Mouse (Mus musculus) lung, postnatal 14 days (tissue): ENCODE measurements around the gene Mgat3.
A peak's percentile ranks its signal among the peaks of the same experiment; 100 is the strongest.

Experiments
- DNase-seq: peaks from one replicate; pipeline ENCODE4 v3.0.0; 2021

The Mgat3 gene

DNA sequence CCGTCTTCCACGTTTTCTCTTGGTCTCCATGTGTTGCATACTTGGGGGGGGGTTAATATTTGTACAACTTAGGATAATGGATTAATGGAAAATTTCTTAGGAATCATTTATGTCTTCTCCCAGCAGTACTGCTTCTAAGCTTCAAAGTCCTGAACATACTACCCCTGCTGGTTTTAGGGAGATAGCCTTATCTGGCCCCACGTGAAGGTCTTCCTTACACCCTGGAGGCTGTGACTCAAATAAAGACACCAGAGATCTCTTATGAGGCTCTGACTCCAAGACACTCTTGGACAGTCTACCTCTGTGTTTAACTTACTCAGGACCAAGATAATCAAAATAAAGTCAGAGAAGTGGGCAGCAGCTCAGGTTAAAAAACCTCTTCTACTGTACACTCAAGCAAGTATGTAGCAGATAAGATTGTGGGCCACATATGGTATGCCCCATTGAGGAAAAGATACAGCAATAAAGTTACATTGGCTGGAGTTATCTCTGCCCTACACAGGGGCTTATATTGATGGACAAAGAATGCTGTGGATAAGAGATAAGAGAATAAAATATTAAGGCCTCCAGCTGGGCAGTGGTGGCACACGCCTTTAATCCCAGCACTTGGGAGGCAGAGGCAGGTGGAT, 8.7 kb downstream of the Mgat3 start:
- no peak for DNase-seq

DNA sequence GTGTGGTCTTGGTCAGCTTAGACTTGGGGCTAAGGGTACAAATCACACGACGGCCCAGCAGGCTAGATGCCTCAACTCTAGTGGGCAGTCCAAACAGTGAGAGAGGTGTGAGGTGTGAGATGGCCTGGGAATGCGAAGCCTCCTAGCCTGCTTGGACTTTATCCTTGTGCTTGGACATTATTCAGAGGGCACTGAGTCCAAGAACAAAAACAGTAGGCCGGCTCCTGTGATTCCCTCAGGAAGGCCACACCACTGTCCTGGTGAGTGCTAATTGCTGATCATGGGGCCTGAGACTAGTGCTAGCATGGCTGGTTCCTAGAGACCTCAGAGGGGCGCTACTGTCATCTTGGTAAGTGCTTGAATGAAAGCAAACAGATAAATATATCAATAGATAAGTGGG, 15.4 kb downstream of the Mgat3 start:
- no peak for DNase-seq

DNA sequence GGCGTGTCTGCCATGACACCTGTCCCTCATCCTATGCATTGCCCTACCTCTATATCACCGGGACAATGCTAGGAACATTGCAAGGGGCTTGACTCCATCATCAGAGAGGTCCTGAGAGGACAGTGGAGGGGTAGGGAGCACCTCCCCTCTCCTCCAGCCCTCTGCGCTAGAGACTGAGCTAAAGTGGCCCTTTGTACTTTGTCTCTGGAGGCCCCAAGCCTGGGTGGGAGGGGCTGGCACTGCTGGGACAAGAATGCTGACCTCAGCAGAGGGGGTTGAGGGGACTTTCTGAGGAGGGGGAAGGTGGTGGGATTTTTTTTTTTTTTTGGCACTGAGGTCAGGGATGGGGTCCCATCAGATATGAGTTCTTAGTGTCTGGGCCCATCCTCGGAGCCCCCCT, 16.6 kb downstream of the Mgat3 start:
- no peak for DNase-seq

DNA sequence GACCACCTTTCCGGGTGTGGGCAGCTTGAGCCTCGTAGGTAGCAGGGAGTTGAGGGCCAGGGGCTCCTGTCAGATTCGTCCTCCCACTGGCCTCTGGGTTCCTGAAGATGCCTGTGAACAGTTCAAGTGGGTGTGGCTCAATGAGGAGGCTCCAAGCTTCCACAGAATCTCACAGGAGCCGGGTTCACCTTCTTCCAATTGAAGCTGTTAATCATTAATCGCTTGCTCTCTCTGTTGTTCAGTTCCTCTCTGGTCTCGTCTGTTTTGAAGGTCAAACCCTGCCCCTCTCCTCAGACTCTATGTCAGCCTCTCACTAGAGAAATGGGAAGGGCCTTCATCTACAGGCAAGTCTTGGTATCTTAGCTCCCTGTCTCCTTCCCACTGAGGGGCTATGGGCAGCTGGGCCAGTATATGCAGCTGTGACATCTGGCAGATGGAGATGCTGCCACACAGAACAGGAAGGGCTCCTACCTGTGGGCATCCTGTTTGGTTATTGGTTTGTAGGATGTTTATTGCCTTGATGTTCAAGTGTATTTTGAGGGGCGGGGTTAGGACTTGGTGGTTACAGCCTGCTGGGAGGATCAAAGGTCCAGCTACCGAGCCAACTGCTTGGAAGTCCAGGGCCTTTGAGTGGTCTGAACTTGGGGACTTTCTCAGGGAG, 18.2 kb downstream of the Mgat3 start:
- no peak for DNase-seq

DNA sequence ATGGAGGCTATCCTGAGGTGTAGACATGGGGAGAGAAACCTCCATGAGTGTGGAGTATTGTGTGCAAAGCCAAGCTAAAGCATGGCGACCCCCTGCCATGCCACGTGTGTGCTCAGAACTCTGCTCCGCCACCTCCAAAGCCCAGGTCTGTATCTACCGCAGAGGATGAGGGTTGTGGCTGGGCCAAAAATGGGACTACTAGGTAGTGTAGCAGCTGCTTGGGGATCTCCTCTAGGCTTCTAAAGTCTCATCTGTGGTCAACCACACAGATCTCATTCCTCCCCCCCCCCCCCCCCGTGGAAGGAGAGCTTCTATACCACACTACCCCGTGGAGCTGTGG, 18.7 kb downstream of the Mgat3 start:
- no peak for DNase-seq

DNA sequence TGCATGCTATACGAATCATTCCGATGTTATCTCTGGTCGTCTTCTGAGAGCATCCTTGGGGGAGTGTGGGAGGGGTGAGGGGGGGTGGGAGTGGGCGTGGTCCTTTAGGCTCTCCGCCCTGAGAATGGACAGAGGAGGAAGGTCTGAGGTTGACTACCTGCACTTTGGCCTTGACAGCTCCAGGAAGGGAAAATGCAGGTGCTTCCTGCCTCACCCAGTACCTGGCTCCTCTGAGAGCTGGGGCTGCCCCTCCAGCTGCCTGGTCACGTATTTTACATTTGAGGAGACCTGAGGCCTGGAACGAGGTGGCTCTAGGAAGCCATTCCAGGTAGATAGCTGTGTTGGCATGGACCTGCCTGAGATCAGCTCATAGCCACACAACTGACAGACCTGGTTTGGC, 19.3 kb downstream of the Mgat3 start:
- DNase-seq = no peak

DNA sequence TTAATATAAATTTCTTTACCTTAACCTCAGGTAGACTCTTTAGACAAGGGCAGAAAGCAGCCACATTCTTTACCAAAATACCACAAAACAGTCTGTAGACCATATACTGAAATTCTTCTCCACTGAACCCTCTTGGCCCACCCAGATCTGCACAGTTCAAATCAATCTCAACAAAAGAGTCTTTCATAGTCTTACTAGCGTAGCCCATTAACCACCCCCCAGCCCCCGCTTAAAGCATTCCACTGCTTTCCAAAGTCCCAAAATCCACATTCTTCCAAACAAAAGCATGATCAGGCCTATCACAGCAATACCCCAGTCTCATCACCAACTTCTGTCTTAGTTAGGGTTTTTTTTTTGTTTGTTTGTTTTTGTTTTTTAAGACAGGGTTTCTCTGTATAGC, 26.0 kb downstream of the Mgat3 start:
- DNase-seq = no peak

DNA sequence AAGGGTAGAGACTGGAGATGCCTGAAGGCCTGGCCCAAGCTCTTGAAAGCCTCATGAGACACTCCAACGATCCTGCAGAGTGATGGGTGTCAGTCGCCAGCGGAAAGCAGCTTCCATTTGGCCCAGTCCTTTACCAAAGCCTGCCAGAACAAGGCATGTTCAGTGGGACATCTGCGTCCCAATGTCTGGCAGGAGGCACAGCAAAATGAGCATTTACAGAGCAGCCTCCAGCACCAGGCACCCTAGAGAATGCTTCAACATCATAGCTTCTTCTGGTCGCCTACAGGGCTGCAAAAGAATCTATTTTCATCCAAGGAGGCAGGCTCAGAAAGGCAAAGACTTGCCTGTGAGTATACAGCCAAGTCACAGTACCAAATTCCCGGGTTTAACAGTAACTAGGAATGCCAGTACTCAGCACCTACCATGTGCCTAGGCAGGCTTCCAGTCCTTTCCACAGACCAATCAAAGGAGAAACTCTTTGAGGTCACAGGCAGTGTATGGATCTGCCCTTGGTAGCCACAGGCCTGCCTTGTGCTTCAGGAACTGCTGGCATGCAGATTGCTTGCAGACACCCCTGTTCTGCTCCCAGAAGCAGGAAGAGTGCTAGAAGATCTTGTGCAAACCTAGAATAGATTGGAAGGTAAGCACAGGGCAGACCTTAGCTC, 28.7 kb downstream of the Mgat3 start:
- DNase-seq = no peak

DNA sequence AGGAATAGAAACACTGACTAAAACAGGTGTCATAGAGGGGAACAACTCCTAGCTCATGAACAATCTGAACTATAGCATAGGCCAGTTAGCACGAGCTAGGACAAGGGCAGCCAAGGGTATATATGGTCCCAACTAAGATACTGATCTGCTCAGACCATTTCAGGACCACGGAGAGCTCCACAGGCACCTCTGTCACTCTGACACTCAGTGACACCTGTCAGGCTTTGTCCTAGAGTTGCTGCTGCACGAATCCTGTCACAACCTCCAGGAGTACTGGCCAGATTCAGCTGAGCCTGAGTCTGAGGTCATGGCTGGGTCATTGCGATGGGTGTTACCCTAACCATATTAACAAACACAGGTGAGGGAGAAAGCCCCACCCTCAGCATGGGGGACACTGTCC, 29.9 kb downstream of the Mgat3 start:
- DNase-seq = peak; percentile 49

DNA sequence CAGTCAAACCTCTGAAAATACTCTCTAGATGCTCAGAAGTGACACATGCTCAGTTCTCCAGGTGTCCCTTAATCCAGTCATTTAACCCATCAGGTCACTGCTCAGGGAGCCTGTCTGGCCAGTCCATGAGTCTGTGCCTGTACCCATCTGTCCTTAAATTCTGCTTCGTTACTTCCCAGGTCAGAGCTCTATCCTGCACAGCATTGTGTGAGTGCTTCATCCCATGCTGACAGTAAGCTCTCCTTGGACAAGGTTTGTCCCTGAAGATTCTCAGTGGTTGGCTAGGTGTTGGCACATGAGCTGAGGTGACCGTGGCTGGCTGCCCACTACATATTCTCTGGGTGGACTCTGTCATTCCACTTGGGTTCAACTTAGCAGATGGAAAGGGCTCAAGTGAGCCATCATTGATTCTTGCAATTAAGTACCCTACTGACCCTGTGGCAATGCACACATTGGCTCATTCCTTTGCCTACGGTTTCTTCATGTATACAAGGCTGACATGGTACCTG, 32.6 kb downstream of the Mgat3 start:
- DNase-seq = no peak

DNA sequence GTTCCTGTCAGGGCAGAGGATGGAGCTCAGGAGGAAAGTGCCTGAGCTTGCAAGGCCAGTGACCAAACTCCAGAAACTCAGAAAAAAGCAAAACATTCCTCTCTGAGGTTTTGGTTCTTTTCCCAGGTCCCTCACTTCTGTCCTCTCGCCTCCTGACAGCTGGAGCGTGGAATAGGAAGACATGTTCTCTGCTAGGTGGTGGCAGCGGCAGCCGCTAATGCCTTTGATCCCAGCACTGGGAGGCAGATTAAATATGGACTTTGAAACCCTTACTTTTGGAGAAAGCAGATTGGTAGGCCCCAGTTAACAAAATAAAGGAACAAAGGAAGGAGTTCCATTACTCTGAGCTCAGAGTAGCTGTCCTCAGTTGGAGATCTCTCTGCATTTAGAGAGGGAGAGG, 34.9 kb downstream of the Mgat3 start:
- DNase-seq = no peak

DNA sequence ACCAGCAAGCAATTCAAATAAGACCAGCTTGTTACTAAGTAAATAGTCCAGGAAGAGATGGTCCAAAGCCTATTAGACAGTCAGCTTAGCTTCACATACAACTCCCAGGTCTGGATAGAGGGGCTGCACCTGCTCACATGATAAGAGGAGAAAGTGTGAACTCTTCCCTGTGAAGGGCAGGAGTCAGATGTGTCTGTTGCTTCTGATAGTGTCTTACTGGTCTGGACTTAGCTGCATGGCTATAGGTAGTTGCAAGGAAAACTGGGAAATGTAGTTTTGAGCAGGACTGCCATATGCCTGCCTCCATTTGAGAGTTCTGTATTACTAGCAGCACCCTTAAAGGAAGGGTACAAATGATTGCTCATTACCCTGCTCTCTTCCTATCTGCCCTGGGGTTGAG, 40.2 kb downstream of the Mgat3 start:
- no peak for DNase-seq

DNA sequence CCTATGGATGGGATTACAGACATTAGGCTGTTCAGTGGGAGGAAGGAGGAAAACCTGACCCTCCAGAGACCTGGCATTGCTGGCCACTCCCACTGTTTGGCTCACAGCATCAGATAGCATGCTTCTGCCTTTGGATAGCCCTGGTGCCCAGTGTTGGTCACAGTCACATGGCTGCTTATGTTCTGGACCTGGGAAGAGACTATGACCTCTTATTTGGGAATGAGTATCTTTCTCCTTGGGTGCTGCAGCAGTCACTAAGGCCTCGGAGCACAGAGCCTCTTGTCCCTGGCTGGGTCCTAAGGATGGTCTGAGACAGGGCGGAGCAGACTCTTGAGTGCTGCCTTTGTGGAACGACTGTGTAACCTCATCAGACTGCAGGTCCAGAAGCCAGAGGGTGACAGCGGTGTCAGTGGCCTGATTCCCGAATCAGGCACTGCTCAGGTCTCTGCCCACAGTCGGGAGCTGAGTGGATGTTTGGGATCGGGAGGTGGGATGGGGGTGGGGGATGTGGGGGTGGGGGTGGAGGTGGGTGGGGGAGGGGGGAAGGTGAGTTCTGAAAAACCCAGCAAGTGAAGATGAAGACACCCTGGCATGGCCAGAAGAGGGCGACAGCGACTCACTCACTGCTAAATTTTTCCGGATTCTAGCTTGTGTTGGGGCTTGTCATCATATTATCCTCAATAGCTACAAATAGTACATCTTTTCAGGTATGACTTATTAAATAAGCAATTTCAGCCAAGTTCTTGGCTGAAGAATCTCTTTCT, 42.4 kb downstream of the Mgat3 start:
- DNase-seq = peak; percentile 39

DNA sequence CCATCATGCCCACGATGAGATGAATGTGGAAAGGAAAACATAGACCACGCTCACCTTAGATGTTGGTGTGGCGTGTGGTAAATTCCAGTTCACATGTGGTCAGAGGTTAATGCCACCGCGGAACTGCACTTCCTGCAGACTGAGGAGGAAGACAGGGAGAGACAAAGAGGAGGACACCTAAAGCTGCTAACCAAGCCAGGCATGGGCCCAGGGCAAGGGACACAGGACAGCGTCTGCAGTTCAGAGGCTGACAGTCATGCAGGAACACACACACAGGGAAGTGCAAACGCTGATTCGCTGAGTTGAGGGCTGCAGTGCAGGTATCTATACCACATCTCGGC, 42.9 kb downstream of the Mgat3 start:
- no peak for DNase-seq

DNA sequence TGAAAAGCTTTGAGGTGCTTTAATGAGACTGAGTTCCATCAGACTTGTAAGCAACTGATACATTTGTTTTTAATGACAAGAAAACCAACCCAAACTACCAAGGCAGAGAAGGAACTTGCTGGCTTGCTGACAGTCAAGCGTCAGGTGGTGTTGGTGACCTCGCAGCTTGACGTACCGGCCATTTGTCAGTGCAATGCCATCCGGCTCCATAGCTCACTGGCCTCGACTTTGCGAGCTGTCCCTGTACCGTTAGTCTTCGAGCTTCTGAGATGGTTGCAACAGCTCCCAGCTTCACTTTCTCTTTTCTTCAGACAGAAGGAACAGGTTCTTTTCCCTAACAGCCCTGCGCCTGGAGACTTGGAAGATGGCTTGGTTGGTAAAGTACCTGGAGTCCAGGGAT, 44.0 kb downstream of the Mgat3 start:
- DNase-seq = no peak

DNA sequence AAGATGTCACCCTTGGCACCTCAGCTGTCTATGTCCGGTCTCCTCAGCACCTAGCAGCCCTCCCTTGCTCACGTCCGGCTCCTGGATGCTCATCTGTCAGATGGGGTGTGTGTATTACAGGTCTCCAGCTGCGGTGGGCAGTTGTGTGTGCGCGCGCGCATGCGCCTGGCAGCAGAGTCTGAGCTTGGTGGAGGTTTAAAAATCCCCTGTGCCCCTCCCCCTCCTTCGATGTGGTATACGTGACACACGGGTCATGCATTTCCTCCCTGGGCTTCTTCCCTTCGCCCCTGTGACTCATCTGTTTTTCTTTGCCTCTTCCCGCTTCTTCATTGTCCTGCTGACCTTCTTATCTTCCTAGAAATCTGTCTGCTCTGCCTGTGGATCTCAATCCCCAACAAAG, 45.7 kb downstream of the Mgat3 start:
- peak; percentile 24 for DNase-seq

DNA sequence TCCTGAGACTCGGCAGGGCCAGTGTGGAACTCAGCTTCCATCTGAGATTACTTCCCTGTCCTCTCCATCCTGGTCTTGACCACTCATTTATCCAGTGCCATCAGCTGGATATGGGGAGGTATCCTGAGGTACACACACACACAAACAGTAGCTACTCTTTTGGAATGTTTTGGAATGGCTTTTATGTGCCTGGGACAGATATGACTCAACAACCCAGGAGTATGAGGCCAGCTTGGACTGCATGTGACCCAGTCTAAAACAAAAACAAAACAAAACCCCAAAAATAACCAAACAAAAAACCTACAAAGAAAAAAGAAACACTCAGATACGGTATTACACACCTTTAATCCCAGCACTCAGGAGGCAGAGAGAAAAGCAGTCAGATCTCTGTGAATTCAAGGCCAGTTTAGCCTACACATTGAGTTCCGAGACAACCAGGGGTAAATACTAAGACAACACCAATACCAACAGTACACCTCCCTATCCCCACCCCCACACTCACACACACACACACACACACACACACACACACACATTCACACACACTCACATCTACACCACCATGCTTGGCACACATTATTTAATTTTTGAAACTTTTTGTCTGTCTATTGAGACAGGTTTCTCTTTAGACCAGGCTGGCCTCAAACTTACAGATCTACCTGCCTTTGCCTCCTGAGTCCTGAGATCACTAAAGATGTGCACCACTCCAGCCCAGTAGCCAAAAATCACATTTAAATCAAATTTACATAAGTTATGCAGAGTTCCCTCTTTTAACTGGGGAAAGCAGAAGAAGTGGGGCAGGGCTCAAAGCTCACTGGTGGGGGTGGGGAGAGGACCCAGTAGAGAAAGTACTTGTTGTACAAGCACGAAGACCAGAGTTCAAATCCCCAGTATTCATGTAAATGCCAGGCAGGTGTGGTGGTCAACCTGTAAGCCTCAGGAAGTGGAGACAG, 46.5 kb downstream of the Mgat3 start:
- no peak for DNase-seq

DNA sequence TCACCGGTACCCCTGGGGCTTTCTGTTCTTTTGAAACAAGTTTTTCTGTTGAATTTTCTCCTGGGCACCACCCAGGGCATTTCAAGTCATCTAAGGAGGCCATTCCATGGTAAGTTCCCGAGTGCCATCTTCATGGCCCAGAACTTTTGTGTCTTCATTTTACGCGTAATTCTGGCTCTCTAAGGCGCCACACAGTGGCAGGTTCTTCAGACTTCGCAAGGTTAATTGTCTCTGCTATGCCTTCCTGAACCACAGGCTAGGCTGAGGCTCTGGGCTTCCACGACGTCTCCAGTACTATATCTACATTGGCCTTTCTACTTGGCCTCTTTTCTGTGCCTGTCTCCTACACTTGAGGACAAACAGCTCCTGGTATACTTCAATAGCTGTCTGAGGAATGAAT, 47.5 kb downstream of the Mgat3 start:
- DNase-seq = no peak

DNA sequence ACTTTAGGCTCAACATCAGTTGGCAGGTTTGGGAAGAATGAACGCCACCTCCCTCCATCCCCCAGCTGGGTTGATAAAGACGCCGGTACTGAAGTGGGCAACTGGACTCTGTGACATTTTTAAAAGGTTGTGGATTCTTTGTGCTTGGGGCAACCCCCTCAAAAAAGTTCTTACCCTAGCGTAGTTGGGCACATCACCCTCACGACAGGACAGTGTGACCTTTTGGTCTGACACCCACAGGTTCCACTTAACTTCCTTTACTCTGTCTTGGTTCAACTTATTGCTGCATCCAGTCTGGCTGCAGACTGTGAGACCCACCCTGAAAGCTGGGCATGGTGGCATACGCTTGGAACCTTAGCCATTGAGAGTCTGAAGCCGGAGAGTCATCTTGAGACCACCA, 50.2 kb downstream of the Mgat3 start:
- DNase-seq = no peak

DNA sequence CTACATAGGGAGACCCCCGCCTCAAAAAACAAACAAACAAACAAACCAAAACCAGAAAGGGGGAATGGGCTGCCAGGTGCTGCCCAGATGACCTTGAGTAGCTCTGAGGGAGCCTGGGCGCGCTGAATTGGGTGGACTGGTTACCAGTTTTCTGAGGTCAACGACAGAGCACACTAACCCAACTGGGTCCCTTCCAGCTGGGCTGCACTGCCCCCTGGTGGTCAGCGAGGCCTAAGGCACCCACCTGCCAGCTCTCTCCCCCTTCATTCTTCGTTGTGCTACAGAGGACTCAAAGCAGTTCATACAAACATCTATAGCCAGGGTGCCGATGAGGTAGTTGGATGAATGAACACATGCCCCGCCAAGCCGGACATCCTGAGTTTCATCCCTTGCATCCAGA, 51.7 kb downstream of the Mgat3 start:
- peak; percentile 81 for DNase-seq

DNA sequence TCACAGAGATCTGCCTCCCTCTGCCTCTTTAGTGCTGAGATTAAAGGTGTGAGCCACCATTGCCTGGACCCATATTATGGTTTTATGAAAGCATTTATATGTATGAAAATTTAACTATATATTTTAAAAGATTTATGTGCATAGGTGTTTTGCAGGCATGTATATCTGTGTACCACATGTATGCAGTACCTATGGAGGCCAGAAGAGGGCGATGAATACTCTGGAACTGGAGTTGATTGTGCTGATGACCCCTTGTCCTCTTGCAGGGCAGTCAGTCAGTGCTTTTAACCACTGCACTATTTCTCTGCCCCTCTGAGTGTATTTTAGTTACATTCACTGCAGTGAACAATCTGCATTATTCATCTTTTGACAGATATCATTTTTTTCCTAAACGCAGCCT, 52.3 kb downstream of the Mgat3 start:
- DNase-seq = peak; percentile 81

DNA sequence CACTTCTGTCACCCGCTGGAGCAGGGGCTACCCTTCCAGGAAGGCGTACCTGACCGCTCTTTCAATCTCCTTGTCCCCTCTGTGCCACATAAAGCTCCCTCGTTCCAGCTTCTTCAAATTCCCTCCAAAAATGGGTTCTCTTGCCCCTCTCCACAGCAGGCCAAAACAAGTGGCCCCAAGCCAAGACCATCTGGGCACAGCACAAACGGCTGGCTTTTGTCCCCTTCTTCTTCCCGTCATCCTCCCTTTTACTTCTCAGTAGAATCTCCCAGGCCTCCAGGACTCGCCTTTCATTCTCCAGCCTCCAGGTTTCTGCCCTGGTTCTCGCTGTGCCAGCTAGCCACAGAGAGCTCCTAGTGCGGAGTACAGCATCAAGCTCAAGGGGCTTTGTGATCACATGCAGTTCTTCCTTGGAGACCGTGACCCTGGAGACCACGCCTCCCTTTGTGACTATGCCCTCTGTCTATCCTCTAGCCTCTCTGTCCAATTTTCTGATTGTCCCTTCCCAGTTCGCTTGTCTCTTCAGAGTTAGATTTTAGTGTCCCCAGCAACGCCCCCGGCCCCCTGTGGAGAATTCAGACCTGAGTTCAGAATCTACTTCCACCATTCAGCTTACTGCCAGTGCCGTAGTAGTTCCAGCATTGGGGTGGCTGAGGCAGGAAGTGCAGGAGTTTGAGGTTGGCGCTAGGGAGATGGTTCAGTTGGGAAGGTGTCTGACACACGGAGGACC, 54.7 kb downstream of the Mgat3 start:
- DNase-seq = no peak
